Mouse (Mus musculus): ENCODE data around the gene Cyyr1. TPM values are rescaled to one million over a fixed set of nuclear protein-coding genes. Genes with fewer than 3 reads are reported as not detected.

The Cyyr1 gene
- polyA plus RNA-seq, 1 experiment from 2014 or later, result 2.8 TPM

- no peak for DNase-seq (ENCODE audit: low spot score, missing footprints)
- no peaks in the 10 kb centered on the region for H3K4me1 ChIP-seq (ENCODE audit: control insufficient read depth, insufficient read depth, low read length)
- ATAC-seq (ENCODE audit: low FRiP score), result no peak
- H3K27me3 ChIP-seq (ENCODE audit: control insufficient read depth, insufficient read depth, low read length), result no peaks in the 10 kb centered on the region
- 83% methylated on average over 5 of the region's 5 CpGs for WGBS
- H3K4me3 ChIP-seq (ENCODE audit: low read depth, low read length), result no peak overlapping the region
- no peak overlapping the region for H3K4me2 ChIP-seq
- H3K27ac ChIP-seq (ENCODE audit: low read depth, low read length), result no peak overlapping the region
- H3K9me3 ChIP-seq (ENCODE audit: control insufficient read depth, low read length), result no peaks in the 10 kb centered on the region
- H3K36me3 ChIP-seq (ENCODE audit: control insufficient read depth, insufficient read depth, low read length), result no peaks in the 10 kb centered on the region
- no peak overlapping the region for H3K9ac ChIP-seq (ENCODE audit: low read length)
Measured at GRCm38 (mm10) chr16:85488105-85488607, 65.0 kb downstream of the Cyyr1 start.

DNA sequence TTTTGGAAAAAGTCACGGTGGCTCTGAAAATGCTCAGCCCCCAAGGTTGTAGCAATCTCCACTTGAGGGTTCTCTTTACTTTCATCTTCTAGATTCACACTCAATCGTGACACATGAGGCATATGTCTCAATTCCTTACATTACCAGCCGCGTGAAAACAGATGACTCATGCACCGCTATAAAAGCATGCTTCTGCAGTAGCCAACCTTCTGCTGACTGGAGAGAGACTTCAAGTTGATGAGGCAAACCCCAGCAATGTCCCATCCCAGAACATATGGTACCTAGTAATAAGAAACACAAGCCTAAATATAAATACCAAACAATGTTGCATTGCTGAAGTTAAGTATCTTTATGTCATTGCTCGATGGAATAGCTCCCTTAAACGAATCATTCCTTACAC is 65.9 kb downstream of the Cyyr1 start:
- DNase-seq (ENCODE audit: low spot score, missing footprints), result no peak
- Histone ChIP-seq H3K27me3 (ENCODE audit: control insufficient read depth, insufficient read depth, low read length) (no peaks in the 10 kb centered on the region), H3K4me3 (ENCODE audit: low read depth, low read length) (no peak overlapping the region), H3K27ac (ENCODE audit: low read depth, low read length) (no peak overlapping the region), H3K9me3 (ENCODE audit: control insufficient read depth, low read length) (no peaks in the 10 kb centered on the region), H3K9ac (ENCODE audit: low read length) (no peak overlapping the region), H3K4me2 (no peak overlapping the region), H3K4me1 (ENCODE audit: control insufficient read depth, insufficient read depth, low read length) (no peaks in the 10 kb centered on the region), H3K36me3 (ENCODE audit: control insufficient read depth, insufficient read depth, low read length) (no peaks in the 10 kb centered on the region)
- no peak for ATAC-seq (ENCODE audit: low FRiP score)
- WGBS, result 91% methylated on average over 7 of the region's 7 CpGs

DNA sequence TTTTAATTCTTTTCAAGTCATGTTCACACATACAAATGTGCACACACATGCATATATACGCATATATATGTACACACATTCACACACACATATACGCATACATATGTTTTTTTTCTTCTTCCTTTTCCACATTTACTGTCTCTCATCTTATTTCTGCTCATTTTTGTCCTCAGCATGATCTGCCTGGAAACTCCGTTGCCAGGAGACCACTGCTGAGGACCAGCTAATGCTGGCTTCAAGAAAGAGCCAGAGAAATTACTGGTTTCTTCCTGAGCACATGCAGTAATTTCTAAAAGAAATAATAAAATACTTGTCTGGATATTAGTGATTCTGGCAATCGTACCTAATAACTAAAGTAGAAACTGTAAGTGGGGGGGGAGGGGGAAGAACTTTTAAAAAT is 68.6 kb downstream of the Cyyr1 start:
- H3K36me3 ChIP-seq (ENCODE audit: control insufficient read depth, insufficient read depth, low read length), result no peaks in the 10 kb centered on the region
- no peak for ATAC-seq (ENCODE audit: low FRiP score)
- no peak for DNase-seq (ENCODE audit: low spot score, missing footprints)
- no peaks in the 10 kb centered on the region for H3K4me1 ChIP-seq (ENCODE audit: control insufficient read depth, insufficient read depth, low read length)
- H3K4me2 ChIP-seq, result no peak overlapping the region
- H3K4me3 ChIP-seq (ENCODE audit: low read depth, low read length), result no peak overlapping the region
- no peak overlapping the region for H3K9ac ChIP-seq (ENCODE audit: low read length)
- H3K9me3 ChIP-seq (ENCODE audit: control insufficient read depth, low read length), result no peaks in the 10 kb centered on the region
- WGBS, result 79% methylated on average over 4 of the region's 4 CpGs
- no peak overlapping the region for H3K27ac ChIP-seq (ENCODE audit: low read depth, low read length)
- no peaks in the 10 kb centered on the region for H3K27me3 ChIP-seq (ENCODE audit: control insufficient read depth, insufficient read depth, low read length)

DNA sequence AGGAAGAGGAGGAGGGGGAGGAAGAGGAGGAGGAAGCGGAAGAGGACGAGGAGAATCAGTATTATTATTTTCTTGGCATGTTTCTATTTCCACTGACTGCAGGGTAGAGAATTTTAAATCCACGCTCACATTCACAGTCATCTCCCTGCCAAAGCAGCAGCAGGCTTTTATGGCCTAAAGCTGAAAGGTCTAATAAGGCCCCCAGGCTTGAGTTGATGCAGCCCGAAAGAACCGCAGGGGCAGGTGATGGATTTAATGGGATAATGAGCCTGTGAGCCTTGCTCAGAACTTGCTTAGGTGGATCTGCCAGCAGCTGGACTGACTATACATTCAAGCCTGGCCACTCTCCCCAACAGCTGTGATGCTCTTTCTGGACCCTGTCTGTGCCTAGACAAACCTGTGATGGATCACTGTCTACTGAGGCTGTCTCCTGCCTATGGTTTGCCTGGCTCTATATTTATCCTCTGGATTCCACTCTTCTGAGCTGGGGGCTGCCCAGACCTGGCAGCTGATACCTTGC is 78.6 kb downstream of the Cyyr1 start:
- no peak overlapping the region for H3K4me3 ChIP-seq (ENCODE audit: low read depth, low read length)
- ATAC-seq (ENCODE audit: low FRiP score) (0 out of 2 replicates have a peak, but pooled peaks have one; percentile 24), DNase-seq (ENCODE audit: low spot score, missing footprints) (no peak)
- H3K9me3 ChIP-seq (ENCODE audit: control insufficient read depth, low read length), result no peaks in the 10 kb centered on the region
- no peak overlapping the region for H3K4me2 ChIP-seq
- H3K36me3 ChIP-seq (ENCODE audit: control insufficient read depth, insufficient read depth, low read length), result no peaks in the 10 kb centered on the region
- no peaks in the 10 kb centered on the region for H3K27me3 ChIP-seq (ENCODE audit: control insufficient read depth, insufficient read depth, low read length)
- no peak overlapping the region for H3K9ac ChIP-seq (ENCODE audit: low read length)
- H3K4me1 ChIP-seq (ENCODE audit: control insufficient read depth, insufficient read depth, low read length), result no peaks in the 10 kb centered on the region
- WGBS, result 77% methylated on average over 5 of the region's 5 CpGs
- H3K27ac ChIP-seq (ENCODE audit: low read depth, low read length), result no peak overlapping the region

- Histone ChIP-seq H3K9ac (ENCODE audit: low read length) (no peak overlapping the region), H3K27ac (ENCODE audit: low read depth, low read length) (no peak overlapping the region), H3K4me3 (ENCODE audit: low read depth, low read length) (no peak overlapping the region), H3K4me1 (ENCODE audit: control insufficient read depth, insufficient read depth, low read length) (no peaks in the 10 kb centered on the region), H3K36me3 (ENCODE audit: control insufficient read depth, insufficient read depth, low read length) (no peaks in the 10 kb centered on the region), H3K27me3 (ENCODE audit: control insufficient read depth, insufficient read depth, low read length) (no peaks in the 10 kb centered on the region), H3K9me3 (ENCODE audit: control insufficient read depth, low read length) (no peaks in the 10 kb centered on the region), H3K4me2 (no peak overlapping the region)
- DNase-seq (ENCODE audit: low spot score, missing footprints), result no peak
- 89% methylated on average over 4 of the region's 4 CpGs for WGBS
- ATAC-seq (ENCODE audit: low FRiP score), result no peak
Measured at GRCm38 (mm10) chr16:85470057-85470456, 83.1 kb downstream of the Cyyr1 start.

- H3K9me3 ChIP-seq (ENCODE audit: control insufficient read depth, low read length), result no peaks in the 10 kb centered on the region
- DNase-seq (ENCODE audit: low spot score, missing footprints), result no peak
- no peaks in the 10 kb centered on the region for H3K36me3 ChIP-seq (ENCODE audit: control insufficient read depth, insufficient read depth, low read length)
- H3K27me3 ChIP-seq (ENCODE audit: control insufficient read depth, insufficient read depth, low read length), result no peaks in the 10 kb centered on the region
- H3K9ac ChIP-seq (ENCODE audit: low read length), result no peak overlapping the region
- H3K4me2 ChIP-seq, result no peak overlapping the region
- ATAC-seq (ENCODE audit: low FRiP score), result no peak
- no peak overlapping the region for H3K27ac ChIP-seq (ENCODE audit: low read depth, low read length)
- no peaks in the 10 kb centered on the region for H3K4me1 ChIP-seq (ENCODE audit: control insufficient read depth, insufficient read depth, low read length)
- WGBS, result 89% methylated on average over 1 of the region's 1 CpGs
- no peak overlapping the region for H3K4me3 ChIP-seq (ENCODE audit: low read depth, low read length)
Measured at GRCm38 (mm10) chr16:85455043-85455442, 98.2 kb downstream of the Cyyr1 start.

- no peak overlapping the region for H3K27ac ChIP-seq (ENCODE audit: low read depth, low read length)
- 79% methylated on average over 1 of the region's 1 CpGs for WGBS
- H3K9ac ChIP-seq (ENCODE audit: low read length), result no peak overlapping the region
- H3K4me2 ChIP-seq, result no peak overlapping the region
- H3K9me3 ChIP-seq (ENCODE audit: control insufficient read depth, low read length), result no peaks in the 10 kb centered on the region
- ATAC-seq (ENCODE audit: low FRiP score) (no peak), DNase-seq (ENCODE audit: low spot score, missing footprints) (no peak)
- H3K36me3 ChIP-seq (ENCODE audit: control insufficient read depth, insufficient read depth, low read length), result no peaks in the 10 kb centered on the region
- no peaks in the 10 kb centered on the region for H3K4me1 ChIP-seq (ENCODE audit: control insufficient read depth, insufficient read depth, low read length)
- H3K4me3 ChIP-seq (ENCODE audit: low read depth, low read length), result no peak overlapping the region
- no peaks in the 10 kb centered on the region for H3K27me3 ChIP-seq (ENCODE audit: control insufficient read depth, insufficient read depth, low read length)
Measured at GRCm38 (mm10) chr16:85446306-85446705, 106.9 kb downstream of the Cyyr1 start.

DNA sequence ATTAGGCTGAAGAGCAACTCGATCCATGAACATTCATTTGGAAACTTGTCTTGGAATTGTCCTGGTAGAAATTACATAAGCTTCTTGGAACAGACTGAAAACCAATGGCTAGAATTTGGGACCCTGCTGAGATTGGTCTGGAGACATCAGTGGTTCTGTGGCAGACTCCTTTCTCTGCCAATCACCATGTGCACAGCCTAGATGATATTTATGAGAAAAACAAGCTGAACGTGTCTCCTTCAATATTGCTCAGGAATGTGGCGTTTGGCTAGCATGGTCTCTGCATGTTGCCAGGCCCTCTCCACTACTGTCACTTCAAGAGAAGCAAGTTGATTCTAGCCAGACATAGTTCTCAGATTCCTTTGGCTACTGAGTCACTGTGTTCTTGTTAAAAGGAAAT is 107.4 kb downstream of the Cyyr1 start:
- Histone ChIP-seq H3K36me3 (ENCODE audit: control insufficient read depth, insufficient read depth, low read length) (no peaks in the 10 kb centered on the region), H3K4me3 (ENCODE audit: low read depth, low read length) (no peak overlapping the region), H3K27me3 (ENCODE audit: control insufficient read depth, insufficient read depth, low read length) (no peaks in the 10 kb centered on the region), H3K27ac (ENCODE audit: low read depth, low read length) (no peak overlapping the region), H3K4me2 (no peak overlapping the region), H3K4me1 (ENCODE audit: control insufficient read depth, insufficient read depth, low read length) (no peaks in the 10 kb centered on the region), H3K9me3 (ENCODE audit: control insufficient read depth, low read length) (no peaks in the 10 kb centered on the region), H3K9ac (ENCODE audit: low read length) (no peak overlapping the region)
- no peak for ATAC-seq (ENCODE audit: low FRiP score)
- WGBS, result 78% methylated on average over 3 of the region's 3 CpGs
- peak; percentile 78 for DNase-seq (ENCODE audit: low spot score, missing footprints)

- WGBS, result 70% methylated on average over 2 of the region's 2 CpGs
- no peak for ATAC-seq (ENCODE audit: low FRiP score)
- Histone ChIP-seq H3K9ac (ENCODE audit: low read length) (no peak overlapping the region), H3K4me3 (ENCODE audit: low read depth, low read length) (no peak overlapping the region), H3K4me2 (no peak overlapping the region), H3K36me3 (ENCODE audit: control insufficient read depth, insufficient read depth, low read length) (no peaks in the 10 kb centered on the region), H3K27me3 (ENCODE audit: control insufficient read depth, insufficient read depth, low read length) (no peaks in the 10 kb centered on the region), H3K27ac (ENCODE audit: low read depth, low read length) (no peak overlapping the region), H3K4me1 (ENCODE audit: control insufficient read depth, insufficient read depth, low read length) (no peaks in the 10 kb centered on the region), H3K9me3 (ENCODE audit: control insufficient read depth, low read length) (no peaks in the 10 kb centered on the region)
- DNase-seq (ENCODE audit: low spot score, missing footprints), result no peak
Measured at GRCm38 (mm10) chr16:85435427-85435826, 117.8 kb downstream of the Cyyr1 start.

Measured in midbrain, embryonic 11.5 days (tissue).